Mouse (Mus musculus): ENCODE measurements around the gene Plcg2.

Gene Plcg2

DNA sequence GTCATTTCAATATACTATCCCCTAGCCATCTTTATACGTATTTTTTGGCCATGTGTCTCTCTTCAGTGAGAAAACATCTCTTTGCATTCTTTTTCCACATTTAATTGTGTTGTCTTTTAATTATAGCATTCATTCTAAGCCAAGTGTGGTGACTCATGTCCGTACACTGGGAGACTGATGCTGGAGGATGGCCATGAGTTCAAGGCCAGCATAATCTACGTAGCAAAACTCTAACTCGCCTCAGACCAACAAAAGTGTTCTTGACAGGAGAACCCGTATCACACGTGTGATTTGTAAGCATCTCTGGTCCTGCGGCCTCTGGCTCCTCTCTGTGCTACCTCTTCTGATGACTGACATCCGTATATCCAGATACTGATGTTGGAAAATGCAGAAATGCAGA lies 13.4 kb upstream of the Plcg2 start:
- in situ Hi-C loops (cut with MboI; ENCODE audit: low sequenced_read_pairs): loop anchor here (5.0 kb wide), 1 partner anchor 53 kb away; no protein-coding TSS in a partner anchor

DNA sequence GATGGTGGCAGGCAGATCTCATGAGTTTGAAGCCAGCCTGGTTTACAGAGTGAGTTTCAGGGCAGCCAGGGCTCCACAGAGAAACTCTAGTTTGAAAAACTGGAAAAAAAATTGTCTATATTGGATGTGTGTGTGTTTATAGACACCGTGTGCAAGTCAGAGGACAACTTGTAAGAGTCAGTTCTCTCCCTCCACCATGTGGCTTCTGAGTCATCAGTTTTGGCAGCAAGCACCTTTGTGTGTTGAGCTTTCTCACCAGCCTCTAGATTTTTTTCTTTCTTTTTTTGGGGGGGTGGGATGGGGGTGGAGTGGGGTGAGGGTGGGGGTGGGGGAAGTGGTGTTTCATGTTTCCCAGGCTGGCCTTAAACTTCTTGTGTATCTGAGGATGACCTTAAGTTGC lies 12.8 kb upstream of the Plcg2 start:
- in situ Hi-C loops (cut with MboI; ENCODE audit: low sequenced_read_pairs): no loop called here

DNA sequence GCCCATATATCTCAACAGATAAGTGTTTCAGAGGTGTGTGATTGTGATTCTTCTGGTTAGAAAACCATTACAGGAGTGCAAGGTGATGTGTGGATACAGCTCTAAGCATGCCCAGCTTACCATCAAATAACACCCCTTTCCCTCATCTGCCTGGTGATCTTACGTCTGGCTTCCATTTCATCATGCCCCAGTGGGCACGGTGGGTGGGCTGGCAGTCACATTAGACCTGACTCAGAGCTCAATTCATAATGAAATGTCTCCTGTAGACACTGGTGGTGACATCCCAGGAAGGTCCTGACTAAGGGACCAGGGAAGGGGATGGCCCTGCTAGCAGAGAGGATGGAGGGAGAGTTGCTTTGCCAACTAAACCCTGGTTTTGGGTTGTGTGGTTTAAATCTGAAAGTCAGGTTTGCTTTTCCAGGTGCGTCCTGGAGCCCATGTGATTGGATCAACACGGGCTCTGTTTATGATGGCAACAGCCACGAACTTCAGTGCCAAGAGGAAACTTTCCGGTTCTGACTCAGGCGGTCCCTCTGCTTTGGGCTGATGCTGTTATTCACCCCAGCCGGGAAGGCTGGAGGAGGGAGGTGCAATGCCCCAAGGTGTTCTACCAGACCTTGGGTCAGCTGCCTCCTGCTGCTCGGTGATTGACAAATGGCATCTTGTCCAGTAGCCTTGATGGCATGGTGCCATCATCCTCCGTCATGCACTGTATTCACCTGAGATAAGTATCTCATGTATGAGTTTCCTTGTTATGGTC lies 9.7 kb upstream of the Plcg2 start:
- in situ Hi-C loops (cut with MboI; ENCODE audit: low sequenced_read_pairs): no loop called here

DNA sequence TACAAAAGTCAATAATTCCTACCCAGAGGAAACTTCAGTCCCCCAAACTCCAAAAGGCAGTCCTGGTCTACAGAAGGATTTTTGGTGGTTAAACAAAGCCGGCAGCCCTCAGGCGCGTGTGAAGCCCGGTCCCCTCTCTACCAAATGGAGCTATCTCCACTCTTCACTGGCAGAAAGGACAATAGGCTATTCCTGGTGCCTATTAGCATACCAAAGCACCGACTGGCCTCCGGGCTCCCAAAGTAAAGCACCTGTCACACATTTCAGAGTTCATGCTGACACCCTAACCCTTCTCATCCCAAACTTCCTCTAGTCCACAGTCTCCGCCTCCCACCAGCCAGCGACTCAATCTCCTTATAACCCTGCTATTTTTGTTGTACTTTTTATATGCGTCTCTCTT lies 4.5 kb upstream of the Plcg2 start:
- in situ Hi-C loops (cut with MboI; ENCODE audit: low sequenced_read_pairs): no loop called here

DNA sequence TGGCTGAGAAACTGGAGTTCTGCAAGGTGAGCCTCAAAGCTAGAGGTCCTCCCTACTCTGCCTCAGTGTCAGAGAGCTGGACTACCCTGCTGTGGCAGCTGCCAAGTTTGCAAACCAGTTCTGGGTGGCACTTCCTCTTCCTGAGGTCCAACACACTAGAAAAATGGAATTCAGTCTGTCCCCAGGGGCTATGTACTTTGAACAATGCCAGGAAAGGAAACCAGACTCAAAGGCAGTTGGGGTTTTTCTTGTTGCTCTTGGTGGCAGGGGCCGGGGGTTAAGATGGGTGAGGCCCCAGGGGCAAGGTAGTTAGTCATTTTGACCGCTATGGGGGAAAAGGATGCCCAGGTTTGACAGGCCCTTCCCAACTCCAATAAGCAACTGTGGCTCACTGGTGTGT lies 3.2 kb upstream of the Plcg2 start:
- in situ Hi-C loops (cut with MboI; ENCODE audit: low sequenced_read_pairs): no loop called here

DNA sequence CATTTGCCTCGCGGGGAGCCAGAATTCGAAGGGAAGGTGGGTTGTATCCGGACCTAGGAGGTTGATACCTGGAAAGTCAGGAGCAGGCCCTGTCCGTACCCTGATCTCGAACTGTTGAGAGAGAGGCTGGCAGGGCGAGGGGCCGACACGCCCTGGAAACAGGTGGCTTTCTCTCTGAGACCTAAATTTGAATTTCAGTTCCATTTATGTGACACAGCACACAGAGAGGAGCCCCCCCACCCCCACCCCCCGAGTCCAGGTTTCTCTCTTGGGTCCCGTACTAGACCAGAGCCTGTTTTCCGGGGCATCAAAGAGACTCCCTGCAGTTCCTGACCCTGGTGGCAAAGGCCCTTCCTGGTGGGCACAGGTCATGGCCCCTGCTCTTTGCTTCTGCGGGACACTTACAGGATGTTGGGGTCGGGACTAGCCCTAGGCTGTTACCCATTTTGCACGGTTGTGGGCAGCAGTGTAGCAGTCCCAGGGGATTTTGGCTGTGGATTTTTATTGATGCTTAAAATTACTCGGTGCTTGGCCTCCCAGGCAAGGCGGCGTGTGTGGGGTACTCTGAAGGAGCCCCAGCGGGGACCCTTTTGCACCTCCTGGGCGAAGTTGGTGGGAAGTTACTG lies 937 bp downstream of the Plcg2 start:
- in situ Hi-C loops (cut with MboI; ENCODE audit: low sequenced_read_pairs): no loop called here

DNA sequence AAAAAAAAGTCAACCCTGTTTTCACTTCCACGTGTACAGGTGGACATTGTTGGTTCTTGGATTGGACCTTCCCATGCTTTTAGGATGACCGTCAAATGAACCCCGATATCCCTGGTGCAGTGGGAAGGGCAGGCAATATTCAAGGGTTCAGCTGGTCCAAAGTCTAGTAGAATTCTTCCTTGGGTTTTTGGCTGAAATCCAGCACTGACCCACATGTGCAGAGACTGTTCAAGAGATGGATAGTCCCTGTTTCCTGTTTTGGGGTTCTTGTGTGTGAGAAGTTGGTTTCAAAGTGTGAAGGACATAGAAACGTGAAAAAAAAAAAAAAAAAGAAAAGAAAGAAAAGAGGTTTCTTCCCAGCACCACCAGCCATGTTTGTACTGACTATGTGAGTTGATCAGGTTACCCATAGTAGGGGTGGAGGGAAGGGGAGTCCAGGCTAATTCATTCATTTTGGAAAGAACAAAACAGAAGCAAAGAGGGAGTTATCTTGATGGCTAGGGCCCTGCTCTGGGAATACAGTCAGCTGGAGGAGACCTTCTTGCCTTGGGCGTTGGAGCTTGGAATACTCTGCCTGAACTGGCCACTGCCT lies 2.2 kb downstream of the Plcg2 start:
- in situ Hi-C loops (cut with MboI; ENCODE audit: low sequenced_read_pairs): no loop called here

DNA sequence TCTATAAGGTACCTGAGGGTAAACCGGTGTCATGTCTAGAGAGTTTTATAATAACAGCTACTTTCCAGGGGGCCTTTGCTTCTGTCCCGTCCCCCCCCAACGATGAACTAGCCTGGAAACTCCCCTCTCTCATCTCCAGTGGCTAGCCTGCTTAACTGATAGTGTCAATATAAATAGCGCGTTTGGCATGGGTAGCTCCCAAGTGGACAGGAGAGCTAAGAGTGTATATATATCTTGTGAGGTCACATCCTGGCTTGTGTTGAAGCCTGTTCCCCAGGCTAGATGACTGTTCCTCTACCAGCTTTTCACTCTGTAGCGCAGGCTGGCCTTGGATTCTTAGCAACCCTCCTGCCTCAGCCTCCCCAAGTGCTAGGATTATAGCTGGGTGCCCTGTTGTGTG lies 3.2 kb downstream of the Plcg2 start:
- in situ Hi-C loops (cut with MboI; ENCODE audit: low sequenced_read_pairs): no loop called here

DNA sequence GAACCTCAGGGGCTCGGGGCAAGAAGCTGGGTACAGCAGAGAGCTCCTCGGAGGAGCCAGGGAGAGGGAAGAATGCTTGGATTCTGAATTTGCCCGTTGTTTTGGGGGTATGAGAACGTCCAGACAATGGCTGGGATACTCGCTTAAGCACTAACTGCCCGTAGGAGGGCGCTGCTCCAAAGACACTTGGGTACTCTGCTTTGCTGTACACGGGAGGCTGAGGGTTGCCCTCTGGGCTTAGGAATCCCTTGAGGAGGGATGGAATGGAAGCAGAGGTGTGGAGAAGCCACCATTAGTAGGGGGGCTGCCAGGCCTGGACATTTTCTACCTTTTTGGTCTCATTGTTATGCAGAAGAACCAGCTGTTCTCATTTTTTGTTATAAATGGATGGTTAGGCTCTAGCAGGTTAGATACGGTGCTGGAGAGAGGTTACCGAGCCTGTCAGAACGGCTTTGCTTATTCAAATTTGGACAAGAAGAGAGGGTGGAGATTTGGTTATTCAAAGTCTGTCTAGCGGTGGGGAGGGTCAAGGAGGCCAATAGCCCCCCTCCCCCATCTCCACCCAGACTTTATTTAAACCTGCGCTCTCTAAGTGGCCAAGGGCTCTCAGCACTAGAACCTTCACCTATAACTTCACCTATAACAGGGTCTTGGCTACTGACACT lies 5.4 kb downstream of the Plcg2 start:
- in situ Hi-C loops (cut with MboI; ENCODE audit: low sequenced_read_pairs): no loop called here

DNA sequence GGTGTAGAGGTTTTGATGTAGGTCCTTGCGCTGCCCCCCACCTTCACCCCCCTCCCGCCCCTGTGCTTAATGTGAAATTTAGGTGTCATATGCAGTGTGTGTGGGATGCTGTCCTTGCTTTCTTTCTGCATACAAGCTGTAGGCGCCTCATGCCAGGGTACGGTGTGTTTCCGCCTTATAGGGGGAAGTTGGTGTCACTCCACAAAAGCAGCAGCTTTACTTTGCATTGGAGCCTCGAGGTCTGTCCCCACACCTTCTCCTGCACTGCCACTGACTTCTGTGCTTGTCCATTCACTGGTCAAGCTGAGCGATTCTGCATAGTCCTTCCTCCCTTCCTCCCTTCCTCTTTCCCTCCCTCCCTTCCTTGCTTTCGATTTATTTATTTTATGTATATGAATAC lies 9.6 kb downstream of the Plcg2 start:
- in situ Hi-C loops (cut with MboI; ENCODE audit: low sequenced_read_pairs): no loop called here

DNA sequence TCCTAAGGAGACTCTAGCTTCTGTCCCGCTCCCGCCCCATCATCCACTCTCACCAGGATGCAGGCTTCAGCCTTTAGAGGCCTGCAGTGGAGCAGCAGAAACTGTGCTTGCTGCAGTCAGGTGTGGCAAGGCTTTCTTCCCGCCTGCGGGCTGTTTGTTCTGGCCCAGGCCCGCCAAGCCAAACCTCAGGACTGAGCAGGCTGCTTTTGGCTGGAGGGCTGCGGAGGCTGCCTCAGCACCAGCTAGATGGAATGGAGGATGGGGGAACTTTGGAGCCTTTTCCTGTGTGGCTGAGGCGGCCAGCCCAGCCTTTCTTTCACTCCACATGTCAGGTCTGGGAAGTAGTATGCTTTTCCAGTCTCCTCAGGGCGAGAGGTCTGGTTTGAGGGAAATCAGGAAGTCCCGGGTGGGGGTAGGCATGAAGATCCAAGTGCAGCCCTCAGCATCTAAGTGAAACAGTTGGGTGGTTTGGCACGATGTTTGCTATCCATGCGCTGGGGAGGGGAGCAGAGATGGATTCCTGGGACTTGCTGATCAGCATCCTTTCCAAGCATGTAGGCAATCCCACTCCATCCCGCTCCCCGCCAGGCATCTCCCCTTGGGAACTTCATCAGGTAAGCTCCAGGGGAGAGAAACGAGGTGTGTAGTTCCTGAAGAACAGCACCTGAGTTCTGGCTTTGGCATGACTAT lies 18.9 kb downstream of the Plcg2 start:
- in situ Hi-C loops (cut with MboI; ENCODE audit: low sequenced_read_pairs): no loop called here

DNA sequence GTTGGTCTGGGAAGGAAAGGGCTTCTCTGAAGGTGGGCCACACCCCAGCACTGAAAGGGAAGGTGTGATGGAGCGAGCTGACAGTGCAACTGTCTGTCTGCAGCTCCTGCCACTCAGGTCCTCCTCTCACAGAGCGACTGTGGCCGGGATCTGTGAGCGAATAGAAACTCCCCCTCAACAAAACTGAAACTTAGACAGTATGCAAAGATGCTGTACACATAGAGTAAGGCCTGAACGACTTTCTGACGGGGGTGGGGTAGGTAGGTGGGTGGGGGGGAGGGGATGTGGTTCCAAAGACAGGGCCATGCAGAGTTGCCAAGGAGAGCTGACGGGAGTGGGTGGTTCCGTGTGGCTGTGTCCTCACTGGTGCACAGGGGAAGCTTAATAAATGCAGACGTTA lies 19.8 kb downstream of the Plcg2 start:
- in situ Hi-C loops (cut with MboI; ENCODE audit: low sequenced_read_pairs): no loop called here

DNA sequence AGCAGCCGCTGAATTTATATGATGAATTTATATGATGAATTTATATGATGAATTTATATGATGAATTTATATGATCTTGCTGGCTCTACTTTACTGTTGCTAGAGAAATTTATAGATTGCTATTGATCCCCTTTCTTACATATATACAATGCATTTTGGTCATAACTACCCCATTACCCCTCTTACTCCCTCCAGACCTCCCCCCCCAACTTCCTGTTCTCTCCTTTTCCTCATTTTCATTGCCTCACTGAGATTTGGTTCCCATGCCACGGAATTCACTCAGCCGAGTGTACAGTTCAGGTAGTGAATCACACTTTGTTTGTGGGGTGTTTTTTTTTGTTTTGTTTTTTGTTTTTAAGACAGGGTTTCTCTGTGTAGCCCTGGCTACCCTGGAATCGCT lies 20.8 kb downstream of the Plcg2 start:
- in situ Hi-C loops (cut with MboI; ENCODE audit: low sequenced_read_pairs): no loop called here

DNA sequence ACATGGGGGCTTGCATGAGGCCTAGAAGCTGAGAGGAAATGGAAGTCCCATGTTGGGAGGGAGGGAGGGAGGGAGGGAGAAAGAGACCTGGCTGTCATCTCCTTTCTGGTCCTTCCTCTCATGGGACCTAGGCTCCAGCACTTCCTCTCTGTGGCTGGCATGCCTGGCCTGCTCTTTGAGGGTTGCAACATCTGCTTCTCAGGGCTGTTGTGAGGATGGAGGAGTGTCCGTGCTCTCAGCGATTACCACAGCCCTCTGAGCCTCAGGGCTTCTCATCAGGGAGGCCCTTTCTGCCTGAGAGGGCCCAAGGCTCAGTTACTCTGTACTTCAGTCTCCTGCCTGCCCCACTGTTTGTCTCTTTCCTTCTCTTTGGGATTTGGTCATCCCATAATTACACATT lies 28.1 kb downstream of the Plcg2 start:
- in situ Hi-C loops (cut with MboI; ENCODE audit: low sequenced_read_pairs): no loop called here

DNA sequence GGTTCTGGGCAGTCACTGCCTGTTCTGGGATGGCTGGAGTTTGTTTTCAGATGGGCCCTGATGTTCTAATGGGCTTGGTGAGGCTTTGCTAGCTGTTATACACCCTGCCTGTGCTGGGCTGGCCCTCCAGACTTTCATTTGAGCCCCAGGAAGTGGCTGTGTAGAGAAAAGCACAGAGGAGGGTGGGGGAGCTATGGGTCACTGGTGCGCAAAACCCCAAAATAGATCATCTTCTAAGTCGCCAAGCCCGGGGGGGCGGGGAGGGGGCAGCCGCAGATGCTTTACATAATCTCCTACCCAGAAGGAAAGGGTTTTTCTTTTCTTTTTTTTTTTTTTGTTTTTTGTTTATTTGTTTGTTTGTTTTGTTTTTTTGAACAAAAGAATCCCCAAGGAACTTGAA lies 29.9 kb downstream of the Plcg2 start:
- in situ Hi-C loops (cut with MboI; ENCODE audit: low sequenced_read_pairs): no loop called here

DNA sequence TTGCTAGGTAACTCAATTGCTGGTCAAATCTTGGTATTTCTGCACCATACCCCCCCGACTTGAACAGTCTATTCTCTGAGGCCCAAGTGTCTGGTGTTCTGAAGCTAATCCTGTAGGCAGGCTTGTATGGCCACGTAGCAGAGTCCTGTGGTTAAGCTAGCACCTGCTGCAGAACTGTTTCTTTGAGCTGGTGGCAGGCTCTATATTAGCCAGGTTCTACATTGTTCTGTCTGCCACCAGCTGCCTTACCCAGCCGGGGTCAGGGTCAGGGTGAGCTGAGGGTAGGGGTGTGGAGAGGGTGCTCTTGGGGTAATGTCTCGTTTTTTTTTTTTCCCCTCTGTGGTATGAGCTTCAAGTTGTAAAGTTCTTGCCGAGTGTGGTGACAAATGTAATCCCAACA lies 31.1 kb downstream of the Plcg2 start:
- in situ Hi-C loops (cut with MboI; ENCODE audit: low sequenced_read_pairs): no loop called here

DNA sequence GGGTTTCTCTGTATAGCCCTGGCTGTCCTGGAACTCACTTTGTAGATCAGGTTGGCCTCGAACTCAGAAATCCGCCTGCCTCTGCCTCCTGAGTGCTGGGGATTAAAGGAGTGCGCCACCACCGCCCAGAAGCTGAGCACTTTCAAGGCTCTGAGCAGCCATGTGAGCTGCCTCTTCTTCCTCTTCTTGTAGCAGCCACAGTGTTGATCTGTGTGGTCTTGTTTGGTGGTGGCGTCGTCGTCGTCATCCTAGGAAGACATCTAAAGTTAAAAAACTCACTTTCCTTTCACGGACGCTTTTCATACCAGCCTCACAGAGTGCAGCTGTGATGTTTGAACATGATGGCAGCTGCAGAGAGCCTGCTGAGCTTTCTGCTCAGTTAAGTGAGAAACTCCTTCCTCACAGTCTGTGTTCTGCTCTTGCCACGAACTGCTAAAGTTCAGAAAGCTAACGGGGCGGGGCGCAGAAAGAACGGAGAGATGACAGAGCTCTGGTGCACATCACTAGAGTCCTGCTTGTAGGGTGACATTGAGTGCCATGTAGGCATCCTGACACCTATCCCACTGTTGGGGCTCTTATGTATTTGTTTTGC lies 34.4 kb downstream of the Plcg2 start:
- in situ Hi-C loops (cut with MboI; ENCODE audit: low sequenced_read_pairs): no loop called here

DNA sequence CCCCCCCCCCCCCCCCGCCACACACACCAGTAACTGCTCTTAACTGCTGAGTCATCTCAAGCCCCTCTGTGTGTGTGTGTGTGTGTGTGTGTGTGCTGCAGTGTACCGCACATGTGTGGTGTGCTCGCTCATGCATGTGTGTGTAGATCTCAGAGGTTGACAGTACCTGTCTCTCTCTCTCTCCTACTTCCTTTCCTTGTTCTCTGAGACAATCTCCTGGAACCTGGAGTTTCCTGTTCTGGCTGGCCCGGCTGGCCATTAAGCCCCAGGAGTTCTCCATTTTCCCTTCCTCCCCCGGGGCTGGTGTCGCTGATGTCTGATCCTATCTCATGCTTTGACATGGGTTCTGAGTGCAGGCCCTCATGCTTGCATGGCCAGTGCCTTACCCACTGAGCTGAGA lies 38.8 kb downstream of the Plcg2 start:
- in situ Hi-C loops (cut with MboI; ENCODE audit: low sequenced_read_pairs): loop anchor here (5.0 kb wide), 1 partner anchor 55 kb away; no protein-coding TSS in a partner anchor

DNA sequence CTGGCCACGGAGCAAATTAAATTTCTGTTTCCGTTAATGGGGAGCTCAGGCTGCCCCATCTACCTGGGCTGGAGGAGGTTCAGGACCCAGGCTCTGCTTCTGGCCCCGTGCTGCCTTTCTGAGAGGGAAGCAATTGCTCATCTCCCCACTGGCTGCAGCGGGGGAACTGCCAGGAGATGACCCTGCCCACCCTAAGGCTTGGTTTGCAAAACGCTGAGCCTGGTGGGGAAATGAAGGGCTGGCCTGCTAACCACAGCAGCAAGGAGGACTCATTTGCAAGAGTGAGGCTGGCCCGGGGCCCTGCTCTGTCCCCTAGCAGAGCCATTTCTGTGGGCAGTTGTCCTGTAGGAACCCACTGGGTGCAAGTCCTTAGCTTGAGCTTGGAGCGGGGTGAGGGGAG lies 39.7 kb downstream of the Plcg2 start:
- in situ Hi-C loops (cut with MboI; ENCODE audit: low sequenced_read_pairs): loop anchor here (5.0 kb wide), 1 partner anchor 55 kb away; no protein-coding TSS in a partner anchor

DNA sequence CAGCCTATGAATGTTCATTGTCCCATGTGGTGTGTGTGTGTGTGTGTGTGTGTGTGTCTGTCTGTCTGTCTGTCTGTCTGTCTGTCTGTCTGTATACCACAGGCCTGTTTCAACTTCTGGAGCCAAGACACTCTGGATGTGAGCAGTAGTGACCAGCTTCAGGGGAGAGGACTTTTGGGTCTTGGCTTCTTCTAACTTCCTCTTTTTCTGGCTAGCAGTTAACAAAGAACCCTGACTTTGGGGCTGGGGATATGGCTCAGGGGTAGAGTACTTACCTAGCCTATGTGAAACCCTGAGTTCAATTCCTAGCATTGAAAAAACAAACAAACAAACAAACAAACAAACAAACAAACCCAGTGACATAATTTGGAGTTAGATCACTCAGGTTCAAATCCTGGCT lies 44.9 kb downstream of the Plcg2 start:
- in situ Hi-C loops (cut with MboI; ENCODE audit: low sequenced_read_pairs): no loop called here

DNA sequence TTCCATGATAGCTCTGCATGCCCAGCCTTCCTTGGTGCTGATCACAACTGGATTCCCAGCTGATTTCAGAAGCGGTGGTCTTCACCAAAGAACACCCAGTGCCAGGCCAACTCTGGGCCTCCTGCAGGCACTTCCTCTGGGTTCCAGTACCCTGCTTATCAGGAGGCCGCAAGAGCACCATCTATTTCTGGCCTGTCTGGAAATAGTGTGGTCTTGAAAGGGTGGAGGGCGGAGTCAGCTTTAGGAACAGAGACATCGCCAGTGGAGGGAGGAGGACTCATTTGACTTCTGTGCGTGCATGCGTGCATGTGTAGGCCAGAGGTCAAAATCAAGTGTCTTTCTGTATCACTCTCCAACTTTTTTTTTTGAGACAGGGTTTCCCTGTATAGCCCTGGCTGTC lies 45.7 kb downstream of the Plcg2 start:
- in situ Hi-C loops (cut with MboI; ENCODE audit: low sequenced_read_pairs): no loop called here

Measured in CH12F3 (cell line).